Mouse (Mus musculus): Measurements from ENCODE around the gene Col5a3. TPM values are rescaled to one million over a fixed set of nuclear protein-coding genes. Genes with fewer than 3 reads are reported as not detected.

The Col5a3 gene
- polyA plus RNA-seq, 1 experiment, result 1.4 TPM

GRCm38 (mm10) chr9:20729451-20729850 lies 85.4 kb downstream of the Col5a3 start:
- WGBS, result 40% methylated on average over 6 of the region's 6 CpGs
- no peak for DNase-seq (ENCODE audit: low read depth in 1 of 2, low spot score in 2 of 2)
- Histone ChIP-seq H3K36me3 (ENCODE audit: control insufficient read depth, insufficient read depth, low read length) (no peaks in the 10 kb centered on the region), H3K27ac (ENCODE audit: insufficient read depth, low read length) (no peak overlapping the region), H3K4me1 (ENCODE audit: control insufficient read depth, insufficient read depth, insufficient read length) (peaks cover 2% of the 10 kb centered on the region; the same call in 1 of the 2 replicates), H3K4me3 (ENCODE audit: extremely low read depth, insufficient read depth, insufficient read length) (no peak overlapping the region), H3K27me3 (ENCODE audit: control insufficient read depth, insufficient read depth, low read length) (peaks cover 18% of the 10 kb centered on the region)
- TF ChIP-seq POLR2A (IDR thresholded peaks at IDR 0.05; ENCODE audit: low read depth, low read length) (no peak), CTCF (IDR thresholded peaks at IDR 0.05; ENCODE audit: extremely low read depth, insufficient read depth, insufficient read length, insufficient replicate concordance) (no peak)

GRCm38 (mm10) chr9:20727601-20728113 lies 87.2 kb downstream of the Col5a3 start:
- TF ChIP-seq POLR2A (IDR thresholded peaks at IDR 0.05; ENCODE audit: low read depth, low read length), result no peak
- H3K4me1 ChIP-seq (ENCODE audit: control insufficient read depth, insufficient read depth, insufficient read length), result peaks cover 2% of the 10 kb centered on the region; the same call in 1 of the 2 replicates
- H3K4me3 ChIP-seq (ENCODE audit: extremely low read depth, insufficient read depth, insufficient read length), result peak overlapping the region; percentile 24; the same call in 1 of the 2 replicates
- WGBS, result 1% methylated on average over 46 of the region's 46 CpGs
- peaks cover 18% of the 10 kb centered on the region for H3K27me3 ChIP-seq (ENCODE audit: control insufficient read depth, insufficient read depth, low read length)
- peak in 1 of 2 experiments; percentile 20 for DNase-seq (ENCODE audit: low read depth in 1 of 2, low spot score in 2 of 2)
- no peak overlapping the region for H3K27ac ChIP-seq (ENCODE audit: insufficient read depth, low read length)
- H3K36me3 ChIP-seq (ENCODE audit: control insufficient read depth, insufficient read depth, low read length), result no peaks in the 10 kb centered on the region

GRCm38 (mm10) chr9:20726859-20727600 lies 87.8 kb downstream of the Col5a3 start:
- Histone ChIP-seq H3K27me3 (ENCODE audit: control insufficient read depth, insufficient read depth, low read length) (peaks cover 18% of the 10 kb centered on the region), H3K4me3 (ENCODE audit: extremely low read depth, insufficient read depth, insufficient read length) (peak overlapping the region; percentile 35)
- DNase-seq (ENCODE audit: low read depth in 1 of 2, low spot score in 2 of 2), result no peak

GRCm38 (mm10) chr9:20726134-20726858 lies 88.6 kb downstream of the Col5a3 start:
- no peak for DNase-seq (ENCODE audit: low read depth in 1 of 2, low spot score in 2 of 2)

More at GRCm38 (mm10) chr9:20726859-20727600, 87.8 kb downstream of the Col5a3 start:
- 2% methylated on average over 53 of the region's 54 CpGs for WGBS
- H3K36me3 ChIP-seq (ENCODE audit: control insufficient read depth, insufficient read depth, low read length), result no peaks in the 10 kb centered on the region
- H3K4me1 ChIP-seq (ENCODE audit: control insufficient read depth, insufficient read depth, insufficient read length), result peaks cover 2% of the 10 kb centered on the region; the same call in 1 of the 2 replicates
- no peak for TF ChIP-seq CTCF (IDR thresholded peaks at IDR 0.05; ENCODE audit: extremely low read depth, insufficient read depth, insufficient read length, insufficient replicate concordance)
- no peak for TF ChIP-seq POLR2A (IDR thresholded peaks at IDR 0.05; ENCODE audit: low read depth, low read length)
- no peak overlapping the region for H3K27ac ChIP-seq (ENCODE audit: insufficient read depth, low read length)

GRCm38 (mm10) chr9:20721582-20721981 lies 93.3 kb downstream of the Col5a3 start:
- TF ChIP-seq POLR2A (IDR thresholded peaks at IDR 0.05; ENCODE audit: low read depth, low read length) (no peak), CTCF (IDR thresholded peaks at IDR 0.05; ENCODE audit: extremely low read depth, insufficient read depth, insufficient read length, insufficient replicate concordance) (no peak)
- H3K27ac ChIP-seq (ENCODE audit: insufficient read depth, low read length), result no peak overlapping the region
- DNase-seq (ENCODE audit: low read depth in 1 of 2, low spot score in 2 of 2), result no peak
- H3K4me1 ChIP-seq (ENCODE audit: control insufficient read depth, insufficient read depth, insufficient read length), result no peaks in the 10 kb centered on the region
- H3K27me3 ChIP-seq (ENCODE audit: control insufficient read depth, insufficient read depth, low read length), result peaks cover 6% of the 10 kb centered on the region
- WGBS, result 17% methylated on average over 2 of the region's 2 CpGs
- no peaks in the 10 kb centered on the region for H3K36me3 ChIP-seq (ENCODE audit: control insufficient read depth, insufficient read depth, low read length)
- H3K4me3 ChIP-seq (ENCODE audit: extremely low read depth, insufficient read depth, insufficient read length), result no peak overlapping the region

More at GRCm38 (mm10) chr9:20726134-20726858, 88.6 kb downstream of the Col5a3 start:
- H3K27me3 ChIP-seq (ENCODE audit: control insufficient read depth, insufficient read depth, low read length), result peaks cover 18% of the 10 kb centered on the region
- 5% methylated on average over 42 of the region's 42 CpGs for WGBS
- H3K4me1 ChIP-seq (ENCODE audit: control insufficient read depth, insufficient read depth, insufficient read length), result peaks cover 2% of the 10 kb centered on the region; the same call in 1 of the 2 replicates
- peak overlapping the region; percentile 35 for H3K4me3 ChIP-seq (ENCODE audit: extremely low read depth, insufficient read depth, insufficient read length)
- H3K27ac ChIP-seq (ENCODE audit: insufficient read depth, low read length), result no peak overlapping the region
- no peak for TF ChIP-seq CTCF (IDR thresholded peaks at IDR 0.05; ENCODE audit: extremely low read depth, insufficient read depth, insufficient read length, insufficient replicate concordance)
- no peak for TF ChIP-seq POLR2A (IDR thresholded peaks at IDR 0.05; ENCODE audit: low read depth, low read length)
- no peaks in the 10 kb centered on the region for H3K36me3 ChIP-seq (ENCODE audit: control insufficient read depth, insufficient read depth, low read length)

Other genes with a start within 250 kb of the Col5a3 start
- 0.82 and 1.1 TPM in 2 replicates for gene Zfp846, start 233.8 kb downstream of the Col5a3 start, polyA plus RNA-seq (2012; rRNA removed)
- gene Ubl5, start 172.2 kb downstream of the Col5a3 start, polyA plus RNA-seq (2012; rRNA removed), result 96.6 and 178 TPM in 2 replicates
- gene Fbxl12, start 170.3 kb downstream of the Col5a3 start, polyA plus RNA-seq (2012; rRNA removed), result 82.2 and 105 TPM in 2 replicates
- 11.3 and 12.0 TPM in 2 replicates for gene Pin1, start 163.0 kb downstream of the Col5a3 start, polyA plus RNA-seq (2012; rRNA removed)
- 0.50 and 0.53 TPM in 2 replicates for gene Olfm2, start 68.7 kb downstream of the Col5a3 start, polyA plus RNA-seq (2012; rRNA removed)
- not detected in 2 replicates for gene Rdh8, start 3.4 kb upstream of the Col5a3 start, polyA plus RNA-seq (2012; rRNA removed)
- 82.8 and 108 TPM in 2 replicates for gene A230050P20Rik, start 53.6 kb upstream of the Col5a3 start, polyA plus RNA-seq (2012; rRNA removed)
- gene Angptl6, start 64.7 kb upstream of the Col5a3 start, polyA plus RNA-seq (2012; rRNA removed), result 2.7 and 3.8 TPM in 2 replicates
- 116 and 120 TPM in 2 replicates for gene Ppan, start 73.1 kb upstream of the Col5a3 start, polyA plus RNA-seq (2012; rRNA removed)
- 89.3 and 103 TPM in 2 replicates for gene Eif3g, start 83.6 kb upstream of the Col5a3 start, polyA plus RNA-seq (2012; rRNA removed)
- gene Dnmt1, start 144.8 kb upstream of the Col5a3 start, polyA plus RNA-seq (2012; rRNA removed), result 37.0 and 44.9 TPM in 2 replicates
- 3.4 and 3.9 TPM in 2 replicates for gene S1pr2, start 161.7 kb upstream of the Col5a3 start, polyA plus RNA-seq (2012; rRNA removed)
- 75.8 and 99.7 TPM in 2 replicates for gene Mrpl4, start 187.7 kb upstream of the Col5a3 start, polyA plus RNA-seq (2012; rRNA removed)
- gene Icam1, start 200.9 kb upstream of the Col5a3 start, polyA plus RNA-seq (2012; rRNA removed), result 59.7 and 67.4 TPM in 2 replicates
- gene Icam4, start 214.3 kb upstream of the Col5a3 start, polyA plus RNA-seq (2012; rRNA removed), result 8.1 and 9.3 TPM in 2 replicates
- 1.1 and 1.2 TPM in 2 replicates for gene Icam5, start 217.0 kb upstream of the Col5a3 start, polyA plus RNA-seq (2012; rRNA removed)